Mouse (Mus musculus): ENCODE results near the gene Arid3b.
A peak's percentile ranks its signal among the peaks of the same experiment; 100 is the strongest.
"Not testable (repeated sequence)": the region's sequence is repeated elsewhere in the genome, so short reads cannot be mapped to it uniquely, and the experiment has no call there.

Arid3b gene

DNA sequence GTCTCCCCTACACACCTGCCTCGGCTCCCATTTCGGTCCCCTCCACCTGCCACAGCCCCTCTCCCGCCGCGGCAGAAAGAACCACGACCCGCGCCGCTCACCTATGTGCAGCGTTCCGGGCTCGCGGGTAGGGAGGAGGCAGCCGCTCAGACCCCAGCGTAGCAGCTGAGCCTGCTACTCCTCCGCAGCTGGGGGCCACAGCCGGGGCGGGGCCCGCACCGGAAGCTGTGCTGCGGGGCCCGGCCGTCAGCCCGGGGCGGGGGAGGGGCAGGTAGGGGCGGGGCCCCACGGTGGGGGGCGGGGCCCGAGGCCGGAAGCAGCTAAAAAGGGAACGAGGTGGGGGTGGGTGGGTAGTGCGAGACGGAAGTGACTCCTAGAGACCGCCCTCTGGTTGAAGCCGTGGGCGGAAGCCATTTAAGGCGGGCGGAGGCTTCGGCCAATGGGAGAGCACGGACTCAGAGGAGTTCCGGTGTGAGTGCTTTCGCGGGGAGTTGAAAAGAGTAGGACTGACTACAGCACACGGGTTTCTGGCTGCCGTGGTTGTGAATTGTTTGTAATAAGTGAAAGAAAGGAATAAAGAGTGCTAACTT, at the start of gene Arid3b:
Gene Arid3b, minus strand, starts transcription at position 213 of the 590 bp plus-strand sequence.
- peak; percentile 93 for DNase-seq (ENCODE audit: low spot score)

DNA sequence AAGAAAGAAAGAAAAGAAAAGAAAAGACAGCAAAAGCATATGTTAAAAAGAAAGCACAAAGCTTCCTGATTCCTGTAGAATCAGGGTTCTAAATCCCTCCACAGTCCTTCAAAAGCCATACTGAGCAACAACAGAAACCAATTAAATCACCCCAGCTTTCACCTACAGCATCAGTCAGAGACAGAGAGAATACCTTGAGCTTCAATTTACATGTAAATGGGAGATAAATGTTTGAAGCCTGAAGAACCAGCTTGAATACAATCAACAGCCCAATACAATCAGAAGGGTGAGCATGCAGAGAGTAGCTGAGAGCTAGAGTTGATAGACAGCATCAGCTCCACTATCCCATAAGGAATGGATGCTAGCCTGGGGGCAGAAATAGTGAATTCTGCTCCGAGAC, 46.8 kb upstream of the Arid3b start:
- no peak for DNase-seq (ENCODE audit: low spot score)

DNA sequence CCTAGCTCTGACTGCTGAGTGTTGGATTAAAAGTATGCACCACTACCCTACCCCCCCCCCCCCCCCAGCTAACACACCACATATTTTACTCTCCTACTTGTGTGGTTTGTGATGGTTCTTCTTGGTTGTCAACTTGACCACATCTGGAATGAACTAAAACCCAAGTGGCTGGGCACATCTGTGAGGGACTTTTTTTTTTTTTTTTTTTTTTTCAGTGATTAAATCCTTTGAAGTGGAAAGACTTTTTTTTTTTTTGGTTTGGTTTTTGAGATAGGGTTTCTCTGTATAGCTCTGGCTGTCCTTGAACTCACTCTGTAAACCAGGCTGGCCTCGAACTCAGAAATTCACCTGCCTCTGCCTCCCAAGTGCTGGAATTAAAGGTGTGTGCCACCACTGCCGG, 45.2 kb upstream of the Arid3b start:
- DNase-seq (ENCODE audit: low spot score), result not testable (repeated sequence)

DNA sequence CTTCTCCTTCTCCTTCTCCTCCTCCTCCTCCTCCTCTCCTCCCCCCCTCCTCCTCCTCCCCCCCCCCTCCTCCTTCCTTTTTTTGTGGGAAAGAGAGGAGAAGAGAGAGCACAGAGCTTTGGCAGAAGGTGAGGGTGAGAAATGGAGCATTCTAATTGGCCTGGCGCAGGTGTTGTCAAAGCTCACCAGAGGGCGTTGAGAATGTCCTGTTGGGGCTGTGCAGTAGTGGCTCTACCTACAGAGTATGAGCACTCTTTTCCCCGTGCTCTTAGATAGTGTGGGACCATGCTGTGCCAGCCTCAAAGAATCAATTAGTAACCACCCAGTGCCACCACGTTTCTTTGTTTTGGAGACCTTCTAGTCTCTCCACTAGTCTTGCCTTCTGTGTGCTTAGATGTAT, 43.7 kb upstream of the Arid3b start:
- no peak for DNase-seq (ENCODE audit: low spot score)

GRCm38 (mm10) chr9:57879213-57879612, 42.6 kb upstream of the Arid3b start:
- no peak for DNase-seq (ENCODE audit: low spot score)

DNA sequence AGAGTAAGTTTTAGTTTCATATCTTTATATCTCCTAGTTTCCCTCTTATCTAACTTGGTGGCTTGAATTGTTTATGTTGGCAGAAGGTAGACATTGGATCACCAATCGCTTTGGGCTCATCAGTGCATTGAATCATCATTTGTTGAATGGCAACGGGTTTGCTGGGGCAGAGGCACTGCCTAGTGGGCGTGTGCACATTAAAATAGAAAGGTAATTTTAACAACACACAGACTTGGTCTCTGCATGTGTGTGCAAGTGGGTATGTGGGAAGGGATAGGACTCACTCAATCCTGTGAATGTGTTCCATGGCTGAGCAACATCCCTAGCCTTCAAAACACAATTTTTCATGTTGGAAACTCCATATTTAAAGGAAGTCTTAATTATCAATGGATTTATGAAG, 38.4 kb upstream of the Arid3b start:
- DNase-seq (ENCODE audit: low spot score), result no peak

GRCm38 (mm10) chr9:57874134-57874533, 37.5 kb upstream of the Arid3b start:
- no peak for DNase-seq (ENCODE audit: low spot score)

GRCm38 (mm10) chr9:57870273-57870816, 33.8 kb upstream of the Arid3b start:
- no peak for DNase-seq (ENCODE audit: low spot score)

DNA sequence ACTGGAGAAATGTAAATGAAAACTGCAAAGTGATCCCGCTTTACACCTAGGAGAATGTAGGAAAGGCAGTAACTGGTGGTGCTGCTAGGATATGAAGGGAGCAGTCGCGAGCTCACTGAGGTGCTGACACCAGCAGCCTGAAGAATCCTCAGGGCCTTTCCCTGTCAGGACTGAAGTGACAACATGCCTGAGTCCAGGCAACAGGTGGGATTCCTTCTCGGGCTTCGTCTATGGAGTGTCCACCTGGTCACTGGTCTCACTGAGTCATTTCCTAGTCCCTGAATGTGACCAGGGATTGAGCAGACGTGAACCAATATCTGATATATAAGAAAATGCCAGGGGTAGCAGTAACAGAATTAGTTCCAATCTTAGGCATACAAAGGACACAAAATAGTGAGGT, 32.2 kb upstream of the Arid3b start:
- no peak for DNase-seq (ENCODE audit: low spot score)

DNA sequence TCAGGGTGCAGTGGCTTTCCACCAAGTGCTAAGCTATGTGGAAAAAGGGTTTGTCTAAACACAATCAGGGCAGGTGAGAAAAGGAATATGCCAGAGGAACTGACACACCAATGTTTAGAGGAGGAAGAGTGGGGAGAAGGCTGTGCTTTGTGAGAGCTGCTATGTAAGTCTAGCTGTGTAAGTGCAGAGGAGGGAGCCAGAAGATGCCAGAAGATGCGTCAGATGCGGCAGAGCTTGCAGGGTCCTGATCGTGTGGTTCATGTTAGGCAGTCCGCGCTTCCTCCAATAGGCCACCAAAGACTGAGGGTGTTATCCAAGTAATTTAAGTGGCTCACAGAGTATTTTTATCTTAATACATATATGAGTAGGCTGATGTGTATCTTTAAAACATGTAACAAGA, 31.3 kb upstream of the Arid3b start:
- DNase-seq (ENCODE audit: low spot score), result no peak

DNA sequence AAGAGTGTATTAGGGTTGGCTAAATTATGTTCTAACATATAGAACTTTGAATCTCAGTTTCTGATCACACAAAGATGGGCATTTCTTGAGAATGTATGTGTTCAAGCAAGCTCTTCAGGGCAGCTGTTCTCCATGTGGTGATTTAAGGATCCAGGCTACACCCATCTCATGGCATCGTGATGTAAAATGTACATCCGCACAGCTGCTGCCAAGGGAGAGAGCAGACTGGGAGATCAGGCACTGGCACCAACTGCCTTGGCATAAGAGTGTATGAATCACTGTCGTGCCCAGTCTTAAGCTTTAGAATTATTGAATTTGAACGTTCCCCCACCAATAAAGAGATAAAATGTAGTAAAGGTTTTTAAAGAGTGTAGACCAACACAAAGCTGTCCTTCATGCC, 30.6 kb upstream of the Arid3b start:
- DNase-seq (ENCODE audit: low spot score), result no peak

- peak; percentile 28 for DNase-seq (ENCODE audit: low spot score)
These were observed 29.9 kb upstream of the Arid3b start for GRCm38 (mm10) chr9:57866530-57866929.

- no peak for DNase-seq (ENCODE audit: low spot score)
These were observed 27.7 kb upstream of the Arid3b start for GRCm38 (mm10) chr9:57864336-57864735.

DNA sequence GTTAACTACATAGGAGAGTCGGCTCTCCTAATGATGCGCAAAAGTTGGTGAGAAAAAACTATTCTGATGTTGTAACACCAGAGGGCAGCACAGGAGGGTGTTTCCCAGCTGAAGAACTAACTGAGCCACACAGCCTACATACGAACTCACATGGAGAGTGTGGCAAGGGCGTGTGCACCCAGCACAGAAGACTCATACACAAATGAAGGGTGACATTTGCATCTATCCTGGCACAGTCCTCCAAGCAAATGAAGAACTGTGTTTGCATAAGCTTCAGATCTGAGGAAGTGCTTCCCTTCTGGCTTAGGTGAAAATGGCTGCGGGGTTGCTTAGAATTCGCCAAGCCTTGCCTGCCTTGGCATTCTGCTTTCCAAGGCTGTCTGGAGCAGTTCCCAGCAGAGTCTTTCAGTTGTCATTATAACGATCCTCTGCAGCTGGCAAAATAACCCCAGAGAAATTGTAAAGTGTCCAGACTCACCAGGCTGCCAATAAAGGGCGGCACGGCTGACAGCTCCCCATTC, 25.4 kb upstream of the Arid3b start:
- DNase-seq (ENCODE audit: low spot score), result peak; percentile 28

DNA sequence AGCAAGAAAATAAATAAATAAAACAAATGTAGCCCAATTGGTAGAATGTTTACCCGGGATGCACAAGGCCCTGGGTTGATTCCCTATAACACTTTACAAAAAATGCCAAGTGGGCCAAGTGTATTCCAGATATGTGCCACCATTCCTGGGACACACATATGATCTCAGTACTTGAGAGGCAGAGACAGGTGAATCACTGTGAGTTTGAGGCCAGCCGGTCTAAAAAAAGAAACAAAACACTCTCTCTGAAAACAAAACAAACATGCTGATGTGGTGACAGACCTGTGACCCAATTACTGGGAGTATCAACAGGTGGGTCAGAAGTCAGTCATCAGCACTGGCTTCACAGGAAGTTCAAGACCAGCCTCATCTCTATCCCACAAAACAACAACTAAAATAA, 19.9 kb upstream of the Arid3b start:
- no peak for DNase-seq (ENCODE audit: low spot score)

GRCm38 (mm10) chr9:57854280-57854679, 17.7 kb upstream of the Arid3b start:
- DNase-seq (ENCODE audit: low spot score), result no peak

DNA sequence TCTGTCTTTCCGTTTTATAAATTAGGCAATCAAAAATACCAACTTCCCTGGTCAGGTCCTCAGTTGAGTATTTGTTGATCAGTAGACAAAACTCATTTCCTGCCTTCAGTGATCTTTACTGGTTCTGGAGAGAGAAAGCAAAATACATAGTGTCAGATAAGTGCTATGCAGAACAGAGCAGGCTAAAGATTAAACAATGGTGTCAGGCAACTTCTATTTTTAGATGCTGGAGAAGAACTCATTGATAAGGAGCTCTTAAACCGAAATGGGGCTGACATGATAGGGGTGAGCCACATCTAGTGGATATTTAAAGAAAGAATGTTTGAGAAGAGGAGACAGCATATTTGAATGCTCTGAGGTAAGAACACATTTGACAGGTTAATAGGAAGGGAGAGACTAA, 2.4 kb upstream of the Arid3b start:
- DNase-seq (ENCODE audit: low spot score), result no peak

GRCm38 (mm10) chr9:57835841-57836514, 615 bp downstream of the Arid3b start:
- DNase-seq (ENCODE audit: low spot score), result no peak

GRCm38 (mm10) chr9:57834629-57835417, 1.8 kb downstream of the Arid3b start:
- no peak for DNase-seq (ENCODE audit: low spot score)

- no peak for DNase-seq (ENCODE audit: low spot score)
These were observed 2.7 kb downstream of the Arid3b start for GRCm38 (mm10) chr9:57833762-57834471.

DNA sequence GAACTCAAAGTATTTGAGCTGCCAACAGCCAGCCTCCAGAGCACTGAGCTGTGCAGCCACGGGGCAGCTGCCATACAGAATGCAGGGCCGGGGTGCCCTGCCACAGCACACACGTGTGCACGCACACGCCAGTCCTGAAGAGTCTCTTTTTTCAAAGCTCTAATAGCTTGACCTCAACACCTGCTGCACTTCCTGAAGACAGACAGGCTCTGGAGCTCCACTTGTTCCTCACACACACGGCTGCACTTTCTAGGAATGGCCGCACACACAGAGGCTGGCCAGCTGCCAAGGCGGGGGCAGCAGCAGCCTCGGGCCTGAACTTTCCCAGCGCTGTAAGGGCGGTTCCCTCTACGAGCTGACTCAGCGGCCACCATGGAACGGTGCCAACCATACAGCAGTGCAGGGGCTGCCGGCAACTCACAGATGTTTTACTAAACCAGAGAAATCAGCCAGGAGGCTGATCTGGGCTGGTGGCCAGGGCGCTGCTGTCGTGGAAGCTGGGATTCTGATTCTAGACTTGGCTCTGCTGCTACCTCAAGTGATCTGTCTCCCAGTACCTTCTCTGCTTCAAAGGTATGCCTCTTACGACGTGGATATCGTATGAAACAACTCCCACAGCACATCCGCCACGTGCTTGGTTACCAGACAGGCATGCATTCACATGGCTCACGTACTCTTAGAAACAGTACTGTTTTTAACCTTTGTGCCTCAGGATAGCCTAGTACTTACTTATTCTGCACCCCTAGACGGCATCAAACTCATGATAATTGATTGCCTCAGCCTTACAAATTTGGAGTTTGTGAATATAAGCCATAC, 5.1 kb downstream of the Arid3b start:
- peak; percentile 97 for DNase-seq (ENCODE audit: low spot score)
